Mouse (Mus musculus) embryonic fibroblast, embryonic 13.5 days (primary cell): ENCODE results near the gene Pmel.

Experiments used
- CTCF ChIP-seq: IDR thresholded peaks from 2 replicates; pipeline ENCODE4 v1.5.1; 2011; ENCODE audit warnings: mild to moderate bottlenecking, control low read depth, low read length, moderate library complexity, borderline replicate concordance; ENCODE audit not compliant: insufficient read depth
- POLR2A ChIP-seq: IDR thresholded peaks from 2 replicates; pipeline ENCODE4 v1.6.1; 2011; ENCODE audit warnings: low read depth, mild to moderate bottlenecking, control low read depth, low read length, moderate library complexity

GRCm38 (mm10) chr10:128747646-128748251 lies 43.8 kb downstream of the Pmel start, which contains the start of gene Pym1:
- TF ChIP-seq CTCF (no peak), POLR2A (no peak; the same call in 1 of the 2 replicates)
